Mouse (Mus musculus) lung, postnatal 0 days (tissue): ENCODE results near the gene Gm340.

Experiments
- CTCF ChIP-seq: IDR thresholded peaks from 2 replicates; pipeline ENCODE4 v1.5.1; 2016; ENCODE audit warnings: antibody characterized with exemption, mild to moderate bottlenecking
- EP300 ChIP-seq: IDR thresholded peaks from 2 replicates; pipeline ENCODE4 v1.6.1; 2016; ENCODE audit warnings: antibody characterized with exemption, mild to moderate bottlenecking, control low read depth

GRCm38 (mm10) chr19:41597170-41597894 is 15.2 kb downstream of the Gm340 start:
- TF ChIP-seq CTCF, result no peak
- peak; percentile 73 for TF ChIP-seq EP300
